31 mouse cellular contexts compared by ENCODE assay signal in the genomic region with DNA sequence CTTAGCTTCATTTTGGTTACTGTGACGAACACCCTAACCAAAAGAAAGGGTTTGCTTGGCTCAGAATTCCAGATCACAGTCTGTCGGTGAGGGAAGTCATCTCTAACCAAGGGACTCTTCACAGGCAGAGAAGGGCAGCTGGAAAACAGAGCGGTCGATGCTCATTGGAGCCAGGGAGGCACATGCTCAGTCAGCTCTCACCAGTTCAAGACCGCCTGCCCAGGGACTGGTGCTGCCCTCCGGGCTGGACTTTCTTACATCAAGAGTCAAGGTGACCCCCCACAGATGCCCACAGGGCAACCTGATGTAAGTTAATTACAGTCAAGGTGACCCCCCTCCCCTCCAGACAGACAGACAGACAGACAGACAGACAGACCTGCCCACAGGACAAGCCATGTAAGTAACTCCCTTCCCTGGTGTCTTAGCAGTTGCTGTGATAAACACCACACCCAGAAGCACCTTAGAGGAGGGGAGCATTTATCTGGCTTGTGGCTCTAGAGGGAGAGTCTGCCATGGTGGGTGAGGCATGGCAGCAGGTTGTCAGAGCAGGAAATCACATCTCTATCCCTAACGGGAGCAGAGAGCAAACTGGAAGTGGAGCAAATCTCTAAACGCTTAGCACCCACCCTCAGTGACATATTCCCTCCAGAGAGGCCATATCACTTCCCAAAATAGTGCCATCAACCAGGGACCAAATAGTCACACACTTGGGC. TPM values are rescaled to one million over a fixed set of nuclear protein-coding genes. Genes with fewer than 3 reads are reported as not detected.
DNase-seq lines count a peak whose midpoint lies in the region; ATAC-seq and TF ChIP-seq lines count a peak whose summit lies in the region.
"Had no signal": no experiment of that assay in that cellular context is flagged by ENCODE, and none has a peak within 500 bp of the region (broad histone marks: within the 10 kb centered on the region; RNA-seq: fewer than 3 reads in every experiment).

No protein-coding gene starts in this region.

- H3K9me3 ChIP-seq in E14TG2a.4 (ENCODE audit: low read length): peaks cover 68% of the 10 kb centered on the region
- no peaks in the 10 kb centered on the region for H3K9me3 ChIP-seq in midbrain, embryonic 16.5 days (replicated peaks; ENCODE audit: control insufficient read depth, low read length, poor library complexity, severe bottlenecking)
- H3K9me3 ChIP-seq: kidney, embryonic 15.5 days; liver, embryonic 12.5 days; midbrain, embryonic 15.5 days; neural tube, embryonic 13.5 days; stomach, embryonic 15.5 days had no signal

- H3K4me1 ChIP-seq in E14TG2a.4 (replicated peaks; ENCODE audit: low read depth, low read length): no peaks in the 10 kb centered on the region
- H3K4me1 ChIP-seq in midbrain, embryonic 16.5 days (ENCODE audit: control insufficient read depth, insufficient read depth, low read length): no peaks in the 10 kb centered on the region
- H3K4me1 ChIP-seq: liver, embryonic 12.5 days; neural tube, embryonic 13.5 days; stomach, embryonic 15.5 days had no signal

- no peaks in the 10 kb centered on the region for H3K36me3 ChIP-seq in E14TG2a.4 (ENCODE audit: insufficient read depth, low read length)
- H3K36me3 ChIP-seq in midbrain, embryonic 16.5 days (ENCODE audit: control insufficient read depth, insufficient read depth, low read length): no peaks in the 10 kb centered on the region
- H3K36me3 ChIP-seq: kidney, embryonic 15.5 days; liver, embryonic 12.5 days; midbrain, embryonic 10.5 days; midbrain, embryonic 15.5 days; neural tube, embryonic 13.5 days; stomach, embryonic 15.5 days had no signal

- H3K4me3 ChIP-seq in E14TG2a.4 (replicated peaks; ENCODE audit: low read length): peak overlapping the region; percentile 24; the same call in 1 of the 2 replicates
- H3K4me3 ChIP-seq in midbrain, embryonic 16.5 days (ENCODE audit: low read depth, low read length): no peak overlapping the region
- H3K4me3 ChIP-seq: erythroblast, embryonic 14.5 days; kidney, embryonic 15.5 days; liver, embryonic 12.5 days; midbrain, embryonic 10.5 days; midbrain, embryonic 15.5 days; myocyte; neural tube, embryonic 13.5 days; stomach, embryonic 15.5 days had no signal

- ATAC-seq in megakaryocyte progenitor cell, adult 5-6 weeks (replicated peaks; ENCODE audit: poor library complexity): peak; percentile 52
- no peak for ATAC-seq in midbrain, embryonic 16.5 days
- ATAC-seq: forebrain, embryonic 16.5 days; hindbrain, embryonic 16.5 days; liver, embryonic 12.5 days; liver, postnatal 0 days; midbrain, embryonic 15.5 days; Patski had no signal

- TF ChIP-seq CTCF in E14TG2a.4 (conservative IDR thresholded peaks at IDR 0.05; ENCODE audit: low read length): no peak

- WGBS in midbrain, embryonic 16.5 days: 88% methylated on average over 8 of the region's 8 CpGs

- no peak overlapping the region for H3K27ac ChIP-seq in midbrain, embryonic 16.5 days (ENCODE audit: low read length)
- H3K27ac ChIP-seq: kidney, embryonic 15.5 days; liver, embryonic 12.5 days; midbrain, embryonic 10.5 days; midbrain, embryonic 15.5 days; neural tube, embryonic 13.5 days; stomach, embryonic 15.5 days had no signal

- peaks cover 13% of the 10 kb centered on the region; the same call in 1 of the 2 replicates for H3K27me3 ChIP-seq in E14TG2a.4 (ENCODE audit: insufficient read depth, low read length)
- H3K27me3 ChIP-seq in midbrain, embryonic 16.5 days (ENCODE audit: control insufficient read depth, insufficient read depth, low read depth, low read length): peaks cover 22% of the 10 kb centered on the region
- H3K27me3 ChIP-seq: CH12.LX, Patski had no signal

- H3K9ac ChIP-seq in midbrain, embryonic 16.5 days (ENCODE audit: low read depth, low read length): no peak overlapping the region
- H3K9ac ChIP-seq: kidney, embryonic 15.5 days; liver, embryonic 12.5 days; liver, postnatal 0 days; midbrain, embryonic 15.5 days; neural tube, embryonic 13.5 days; stomach, embryonic 15.5 days had no signal

- DNase-seq in spleen, postnatal 4 days (ENCODE audit: low spot score in 2 of 2): peak; percentile 10 to 53
- DNase-seq in spleen, postnatal 14 days (ENCODE audit: low spot score in 2 of 2): no peak
- DNase-seq in B cell, adult 2 months: peak; percentile 7
- no peak for DNase-seq in embryo, embryonic 10.5 days (ENCODE audit: low spot score)
- DNase-seq: cerebellum, adult 11 months; cerebellum, adult 9-11 months; gastrocnemius, adult 2 months; gastrocnemius, postnatal 36 days; kidney, adult 18-20 months; left cerebral cortex, postnatal 4 days; liver, postnatal 0 days had no signal

- H3K4me2 ChIP-seq in midbrain, embryonic 16.5 days (ENCODE audit: low read length): no peak overlapping the region
- H3K4me2 ChIP-seq: kidney, embryonic 15.5 days; liver, embryonic 12.5 days; midbrain, embryonic 15.5 days; neural tube, embryonic 13.5 days; stomach, embryonic 15.5 days had no signal

RNA-seq across cellular contexts. Expression of a gene that starts 14.0 kb away (rescaled TPM):
- total RNA-seq in megakaryocyte progenitor cell, adult 5-6 weeks (2015): 8.5 and 17.1 TPM in 2 replicates
- 54.6 and 67.9 TPM in 2 replicates for total RNA-seq in megakaryocyte progenitor cell, adult 5-6 weeks (2017)
- polyA plus RNA-seq in midbrain, embryonic 16.5 days (2015; fragmentation: Nextera tagmentation; extraction: Ambion mirVana): 1.5 and 2.3 TPM in 2 replicates

RNA-seq across cellular contexts. Expression of a gene that starts 19.9 kb away (rescaled TPM):
- total RNA-seq in megakaryocyte progenitor cell, adult 5-6 weeks (2015): 289 and 290 TPM in 2 replicates
- total RNA-seq in megakaryocyte progenitor cell, adult 5-6 weeks (2017): 461 and 471 TPM in 2 replicates
- 2.2 and 2.8 TPM in 2 replicates for polyA plus RNA-seq in midbrain, embryonic 16.5 days (2015; fragmentation: Nextera tagmentation; extraction: Ambion mirVana)

RNA-seq across cellular contexts. Expression of a gene that starts 21.3 kb away (rescaled TPM):
- total RNA-seq in megakaryocyte progenitor cell, adult 5-6 weeks (2015): 6.6 and 13.1 TPM in 2 replicates
- total RNA-seq in megakaryocyte progenitor cell, adult 5-6 weeks (2017): 3.7 and 8.6 TPM in 2 replicates
- polyA plus RNA-seq in midbrain, embryonic 16.5 days (2015; fragmentation: Nextera tagmentation; extraction: Ambion mirVana): 0.40 TPM in 1 of 2 replicates, not detected in the other
- total RNA-seq: left cerebral cortex, postnatal 4 days had no signal
- polyA plus RNA-seq: C2C12; erythroblast, embryonic 14.5 days; forebrain, embryonic 11.5 days; G1E; heart, embryonic 14.5 days; hindbrain, embryonic 11.5 days; midbrain, embryonic 10.5 days; myocyte; neural tube, embryonic 13.5 days; Patski had no signal

RNA-seq across cellular contexts. Expression of a gene that starts 29.8 kb away (rescaled TPM):
- 112 and 120 TPM in 2 replicates for total RNA-seq in megakaryocyte progenitor cell, adult 5-6 weeks (2015)
- total RNA-seq in megakaryocyte progenitor cell, adult 5-6 weeks (2017): 122 and 126 TPM in 2 replicates
- polyA plus RNA-seq in midbrain, embryonic 16.5 days (2015; fragmentation: Nextera tagmentation; extraction: Ambion mirVana): 1.1 and 1.7 TPM in 2 replicates

RNA-seq across cellular contexts. Expression of a gene that starts 30.0 kb away (rescaled TPM):
- 27.6 and 30.5 TPM in 2 replicates for total RNA-seq in megakaryocyte progenitor cell, adult 5-6 weeks (2015)
- total RNA-seq in megakaryocyte progenitor cell, adult 5-6 weeks (2017): 62.5 and 82.8 TPM in 2 replicates
- 2.4 and 4.5 TPM in 2 replicates for polyA plus RNA-seq in midbrain, embryonic 16.5 days (2015; fragmentation: Nextera tagmentation; extraction: Ambion mirVana)

Comparison
In these comparisons a context has a peak if more than half of its experiments do, and no peak if none do; other contexts are left out.
1. DNase-seq: peak in spleen, postnatal 4 days (2 of 2) and B cell, adult 2 months (2 of 2); none in spleen, postnatal 14 days (0 of 2) and embryo, embryonic 10.5 days (single experiment).